Mouse (Mus musculus) hindbrain, embryonic 10.5 days (tissue): Measurements from ENCODE around the gene Snrnp48. TPM values are rescaled to one million over a fixed set of nuclear protein-coding genes. Genes with fewer than 3 reads are reported as not detected.

ENCODE experiments used
- DNase-seq: peaks from one replicate; pipeline ENCODE4 v3.0.0-alpha.2; 2017; ENCODE audit warnings: low spot score
- H3K27ac ChIP-seq: fragments of 300-500 bp; sonication (generic); 2 replicates; pipeline ENCODE4 v1.5.1; 2016; ENCODE audit warnings: mild to moderate bottlenecking, moderate library complexity
- H3K27me3 ChIP-seq: fragments of 300-500 bp; sonication (generic); 2 replicates; pipeline ENCODE4 v1.6.1; 2016; ENCODE audit warnings: mild to moderate bottlenecking; ENCODE audit not compliant: poor library complexity, insufficient read depth, severe bottlenecking
- H3K36me3 ChIP-seq: fragments of 300-500 bp; sonication (generic); 2 replicates; pipeline ENCODE4 v1.6.1; 2016; ENCODE audit warnings: mild to moderate bottlenecking, moderate library complexity
- H3K4me1 ChIP-seq: fragments of 300-500 bp; sonication (generic); replicated peaks from 2 replicates; pipeline ENCODE4 v1.6.1; 2016; ENCODE audit warnings: mild to moderate bottlenecking
- H3K4me3 ChIP-seq: fragments of 300-500 bp; sonication (generic); 2 replicates; pipeline ENCODE4 v1.5.1; 2016; ENCODE audit warnings: mild to moderate bottlenecking, moderate library complexity
- H3K9me3 ChIP-seq: fragments of 300-500 bp; sonication (generic); 2 replicates; pipeline ENCODE4 v1.6.1; 2016; ENCODE audit warnings: mild to moderate bottlenecking, moderate library complexity
- WGBS: fragments of 180-500 bp; shearing (Covaris S2); methylation state at CpG from one replicate; pipeline ENCODE4 v1.1.7; 2016; 5-methylcytosine and 5-hydroxymethylcytosine counted together
- polyA plus RNA-seq: library from polyadenylated mRNA; unstranded; fragments of >200 nt; fragmentation: Nextera tagmentation; extraction: Ambion mirVana; gene quantifications from 2 replicates; pipeline ENCODE4 v1.2.1, GENCODE M21; 2016

Gene Snrnp48
- polyA plus RNA-seq, 1 experiment from 2014 or later = 25.2 TPM

- Histone ChIP-seq H3K36me3 (peaks cover 100% of the 10 kb centered on the region), H3K4me3 (no peak overlapping the region), H3K9me3 (no peaks in the 10 kb centered on the region; the same call in 1 of the 2 replicates), H3K4me1 (no peaks in the 10 kb centered on the region), H3K27ac (no peak overlapping the region), H3K27me3 (no peaks in the 10 kb centered on the region)
- DNase-seq = no peak
- WGBS = 93% methylated on average over 6 of the region's 6 CpGs
Observed at GRCm38 (mm10) chr13:38220331-38220730, 15.6 kb downstream of the Snrnp48 start.

DNA sequence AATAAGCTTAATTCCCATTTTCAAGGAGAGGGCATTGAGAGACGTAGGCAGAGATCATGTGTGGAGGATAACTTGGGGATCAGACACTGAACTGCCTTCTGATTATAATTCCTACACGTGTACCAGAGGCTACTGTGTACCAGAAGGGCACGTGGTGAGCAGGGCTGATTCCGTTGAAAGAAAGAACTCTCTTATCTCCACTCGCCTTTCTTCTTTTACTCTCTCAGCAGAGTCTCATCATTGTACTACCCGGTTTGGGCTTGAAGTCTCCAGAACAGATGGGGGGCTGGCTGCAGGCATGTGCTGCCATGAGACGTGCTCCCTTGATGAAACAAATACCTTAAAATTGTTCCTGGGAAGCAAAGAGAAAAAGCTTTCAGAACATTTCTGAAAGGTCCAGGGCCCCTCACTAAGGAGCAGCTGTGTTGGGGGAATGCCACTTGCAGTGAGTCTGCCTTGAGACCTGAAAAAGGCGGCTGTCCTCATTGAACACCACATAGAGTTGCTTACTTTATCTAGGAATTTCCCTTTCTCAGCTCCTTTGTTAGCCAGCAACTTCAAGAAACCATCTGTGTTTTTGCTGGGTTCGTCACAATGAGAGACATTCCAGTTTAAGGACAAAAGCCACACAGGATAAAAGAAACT is 25.6 kb downstream of the Snrnp48 start:
- Histone ChIP-seq H3K27ac (no peak overlapping the region), H3K4me1 (no peaks in the 10 kb centered on the region), H3K9me3 (no peaks in the 10 kb centered on the region), H3K4me3 (no peak overlapping the region), H3K36me3 (peaks cover 60% of the 10 kb centered on the region), H3K27me3 (no peaks in the 10 kb centered on the region)
- DNase-seq = no peak
- 69% methylated on average over 9 of the region's 9 CpGs for WGBS

- Histone ChIP-seq H3K27ac (no peak overlapping the region), H3K36me3 (peaks cover 39% of the 10 kb centered on the region), H3K27me3 (no peaks in the 10 kb centered on the region), H3K9me3 (peaks cover 5% of the 10 kb centered on the region; the same call in 1 of the 2 replicates), H3K4me3 (no peak overlapping the region), H3K4me1 (no peaks in the 10 kb centered on the region)
- WGBS = 83% methylated on average over 4 of the region's 4 CpGs
- DNase-seq = no peak
Observed at GRCm38 (mm10) chr13:38232411-38232810, 27.7 kb downstream of the Snrnp48 start.

GRCm38 (mm10) chr13:38232856-38233625 is 28.3 kb downstream of the Snrnp48 start:
- DNase-seq = no peak
- H3K4me3 ChIP-seq = no peak overlapping the region
- peaks cover 5% of the 10 kb centered on the region; the same call in 1 of the 2 replicates for H3K9me3 ChIP-seq
- WGBS = 73% methylated on average over 3 of the region's 3 CpGs
- H3K36me3 ChIP-seq = peaks cover 33% of the 10 kb centered on the region
- no peaks in the 10 kb centered on the region for H3K27me3 ChIP-seq
- no peaks in the 10 kb centered on the region for H3K4me1 ChIP-seq
- no peak overlapping the region for H3K27ac ChIP-seq

DNA sequence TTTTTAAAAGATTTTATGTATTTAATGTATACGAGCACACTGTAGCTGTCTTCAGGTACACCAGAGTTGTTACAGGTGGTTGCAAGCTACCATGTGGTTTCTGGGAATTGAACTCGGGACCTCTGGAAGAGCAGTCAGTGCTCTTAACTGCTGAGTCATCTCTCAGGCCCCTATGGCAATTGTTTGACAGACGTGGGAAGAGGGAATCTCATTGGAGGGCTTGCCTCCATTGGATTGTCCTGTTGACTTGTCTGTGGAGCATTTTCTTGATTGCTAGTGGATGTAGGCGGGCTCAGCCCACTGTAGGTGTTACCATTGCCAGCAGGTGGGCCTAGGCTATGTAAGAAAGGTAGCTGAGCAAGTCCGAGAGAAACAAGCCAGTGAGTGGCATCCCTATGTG is 29.9 kb downstream of the Snrnp48 start:
- no peaks in the 10 kb centered on the region for H3K27me3 ChIP-seq
- 79% methylated on average over 5 of the region's 5 CpGs for WGBS
- H3K4me1 ChIP-seq = no peaks in the 10 kb centered on the region
- H3K4me3 ChIP-seq = no peak overlapping the region
- peaks cover 18% of the 10 kb centered on the region; the same call in 1 of the 2 replicates for H3K36me3 ChIP-seq
- DNase-seq = no peak
- no peak overlapping the region for H3K27ac ChIP-seq
- peaks cover 5% of the 10 kb centered on the region; the same call in 1 of the 2 replicates for H3K9me3 ChIP-seq

- no peak overlapping the region for H3K4me3 ChIP-seq
- H3K27ac ChIP-seq = no peak overlapping the region
- no peaks in the 10 kb centered on the region for H3K4me1 ChIP-seq
- H3K27me3 ChIP-seq = no peaks in the 10 kb centered on the region
- no peak for DNase-seq
- peaks cover 11% of the 10 kb centered on the region; the same call in 1 of the 2 replicates for H3K36me3 ChIP-seq
- peaks cover 5% of the 10 kb centered on the region; the same call in 1 of the 2 replicates for H3K9me3 ChIP-seq
- WGBS = 77% methylated on average over 3 of the region's 3 CpGs
Observed at GRCm38 (mm10) chr13:38235370-38235769, 30.6 kb downstream of the Snrnp48 start.

DNA sequence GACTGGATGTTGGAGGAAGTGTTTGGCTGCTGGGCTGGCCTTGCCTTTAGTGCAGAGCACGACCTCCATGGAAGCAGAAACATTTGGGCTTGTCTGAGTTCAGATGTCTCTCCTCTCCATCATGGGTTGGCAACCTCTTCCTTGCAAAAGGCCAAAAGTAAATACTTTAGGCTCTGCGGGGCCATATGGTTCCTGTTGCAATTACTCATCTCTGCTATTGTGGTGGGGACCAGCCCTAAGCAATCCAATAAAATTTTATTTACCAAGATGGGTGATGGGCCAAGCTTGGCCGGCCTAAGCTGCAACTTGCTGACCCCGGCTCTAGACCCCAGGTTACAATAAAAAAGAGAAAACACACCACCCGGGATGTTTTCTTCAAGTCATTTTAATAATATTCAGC is 43.4 kb downstream of the Snrnp48 start:
- WGBS = 80% methylated on average over 5 of the region's 5 CpGs
- H3K27me3 ChIP-seq = no peaks in the 10 kb centered on the region
- no peaks in the 10 kb centered on the region for H3K4me1 ChIP-seq
- no peak overlapping the region for H3K27ac ChIP-seq
- no peaks in the 10 kb centered on the region for H3K36me3 ChIP-seq
- H3K4me3 ChIP-seq = no peak overlapping the region
- DNase-seq = no peak
- no peaks in the 10 kb centered on the region for H3K9me3 ChIP-seq

DNA sequence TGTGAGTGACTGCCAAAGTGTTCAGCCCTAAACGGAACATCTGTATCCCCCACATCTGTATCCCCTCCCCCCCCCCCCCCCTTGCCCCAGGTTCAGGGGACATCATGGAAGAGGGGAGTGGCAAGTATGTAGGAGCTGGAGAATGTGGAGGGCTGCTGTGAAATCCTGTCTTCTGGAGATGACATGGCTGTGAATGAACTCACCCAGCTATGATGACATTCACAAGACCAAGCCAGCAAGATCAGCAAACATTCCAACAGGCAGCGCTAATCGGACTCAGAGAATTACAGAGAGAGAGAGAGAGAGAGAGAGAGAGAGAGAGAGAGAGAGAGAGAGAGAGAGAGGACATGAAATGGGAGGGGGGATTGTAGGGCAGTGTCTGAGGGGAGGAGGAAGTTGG is 46.5 kb downstream of the Snrnp48 start:
- WGBS = 86% methylated on average over 3 of the region's 3 CpGs
- H3K27ac ChIP-seq = no peak overlapping the region
- no peaks in the 10 kb centered on the region for H3K9me3 ChIP-seq
- no peaks in the 10 kb centered on the region for H3K4me1 ChIP-seq
- no peaks in the 10 kb centered on the region for H3K36me3 ChIP-seq
- DNase-seq = no peak
- H3K27me3 ChIP-seq = no peaks in the 10 kb centered on the region
- H3K4me3 ChIP-seq = no peak overlapping the region

- H3K9me3 ChIP-seq = no peaks in the 10 kb centered on the region
- no peak overlapping the region for H3K4me3 ChIP-seq
- no peak overlapping the region for H3K27ac ChIP-seq
- H3K27me3 ChIP-seq = no peaks in the 10 kb centered on the region
- no peaks in the 10 kb centered on the region for H3K36me3 ChIP-seq
- no peaks in the 10 kb centered on the region for H3K4me1 ChIP-seq
- DNase-seq = no peak
- WGBS = 89% methylated on average over 9 of the region's 9 CpGs
Observed at GRCm38 (mm10) chr13:38253696-38254095, 49.0 kb downstream of the Snrnp48 start.

DNA sequence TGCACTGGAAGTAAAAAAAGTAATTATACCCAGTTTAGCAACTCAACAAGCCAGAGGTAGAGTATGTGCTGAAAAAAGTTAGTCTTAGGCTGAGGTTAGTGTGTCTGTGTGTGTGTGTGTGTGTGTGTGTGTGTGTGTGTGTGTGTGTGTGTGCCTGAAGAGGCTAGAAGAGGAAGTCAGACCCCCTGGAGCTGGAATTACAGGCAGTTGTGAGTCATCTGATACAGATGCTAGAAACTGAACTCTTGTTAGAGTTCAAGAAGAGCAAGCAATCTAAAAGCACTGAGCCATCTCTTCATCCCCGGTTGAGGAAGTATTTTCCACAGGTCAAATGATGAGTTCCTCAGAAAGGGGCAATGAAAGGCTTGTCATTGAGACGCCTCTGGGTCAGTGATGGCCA is 54.2 kb downstream of the Snrnp48 start:
- no peak overlapping the region for H3K4me3 ChIP-seq

GRCm38 (mm10) chr13:38269055-38269692 is 64.4 kb downstream of the Snrnp48 start:
- H3K4me3 ChIP-seq = no peak overlapping the region
- no peaks in the 10 kb centered on the region for H3K4me1 ChIP-seq
- no peak overlapping the region for H3K27ac ChIP-seq
- no peak for DNase-seq
- no peaks in the 10 kb centered on the region for H3K27me3 ChIP-seq
- 0 out of 2 replicates have a peak, but pooled peaks cover 3% of the 10 kb centered on the region for H3K9me3 ChIP-seq
- no peaks in the 10 kb centered on the region for H3K36me3 ChIP-seq
- 86% methylated on average over 8 of the region's 8 CpGs for WGBS

More for the DNA sequence above, 54.2 kb downstream of the Snrnp48 start:
- Histone ChIP-seq H3K4me1 (no peaks in the 10 kb centered on the region), H3K9me3 (no peaks in the 10 kb centered on the region), H3K36me3 (no peaks in the 10 kb centered on the region), H3K27ac (no peak overlapping the region), H3K27me3 (no peaks in the 10 kb centered on the region)
- no peak for DNase-seq
- 64% methylated on average over 2 of the region's 2 CpGs for WGBS

GRCm38 (mm10) chr13:38272624-38273023 is 67.9 kb downstream of the Snrnp48 start:
- 69% methylated on average over 3 of the region's 3 CpGs for WGBS
- Histone ChIP-seq H3K36me3 (no peaks in the 10 kb centered on the region), H3K27ac (no peak overlapping the region), H3K9me3 (no peaks in the 10 kb centered on the region), H3K4me3 (no peak overlapping the region), H3K27me3 (no peaks in the 10 kb centered on the region), H3K4me1 (no peaks in the 10 kb centered on the region)
- DNase-seq = no peak
